Mouse (Mus musculus): ENCODE measurements around the gene Casd1. TPM values are rescaled to one million over a fixed set of nuclear protein-coding genes. Genes with fewer than 3 reads are reported as not detected.

Gene Casd1
- polyA plus RNA-seq, 1 experiment: 15.1 TPM

GRCm38 (mm10) chr6:4601297-4601931, 775 bp downstream of the Casd1 start:
- no peak for TF ChIP-seq EP300 (IDR thresholded peaks at IDR 0.05; ENCODE audit: insufficient read depth, low read depth, low read length)
- TF ChIP-seq POLR2A (IDR thresholded peaks at IDR 0.05; ENCODE audit: insufficient read depth, low read length): no peak
- TF ChIP-seq CTCF (IDR thresholded peaks at IDR 0.05; ENCODE audit: low read depth, low read length): no peak
- Histone ChIP-seq H3K9me3 (replicated peaks; ENCODE audit: control insufficient read depth, insufficient read depth, low read length, poor library complexity, severe bottlenecking) (no peaks in the 10 kb centered on the region), H3K4me3 (ENCODE audit: low read depth, low read length) (peak overlapping the region; percentile 60), H3K4me1 (ENCODE audit: control insufficient read depth, insufficient read depth, low read length) (no peaks in the 10 kb centered on the region), H3K9ac (ENCODE audit: low read depth, poor library complexity, severe bottlenecking) (peak overlapping the region; percentile 95), H3K27me3 (ENCODE audit: control insufficient read depth, insufficient read depth, low read length, poor library complexity, severe bottlenecking) (no peaks in the 10 kb centered on the region), H3K36me3 (ENCODE audit: control insufficient read depth, insufficient read depth, low read length, poor library complexity, severe bottlenecking) (no peaks in the 10 kb centered on the region), H3K27ac (ENCODE audit: insufficient read depth, low read length) (no peak overlapping the region)

GRCm38 (mm10) chr6:4602012-4602411, 1.4 kb downstream of the Casd1 start:
- no peaks in the 10 kb centered on the region for H3K36me3 ChIP-seq (ENCODE audit: control insufficient read depth, insufficient read depth, low read length, poor library complexity, severe bottlenecking)
- H3K9ac ChIP-seq (ENCODE audit: low read depth, poor library complexity, severe bottlenecking): peak overlapping the region; percentile 95; the same call in 1 of the 2 replicates
- H3K27me3 ChIP-seq (ENCODE audit: control insufficient read depth, insufficient read depth, low read length, poor library complexity, severe bottlenecking): no peaks in the 10 kb centered on the region
- no peak overlapping the region for H3K27ac ChIP-seq (ENCODE audit: insufficient read depth, low read length)
- no peak for TF ChIP-seq CTCF (IDR thresholded peaks at IDR 0.05; ENCODE audit: low read depth, low read length)
- no peak for TF ChIP-seq EP300 (IDR thresholded peaks at IDR 0.05; ENCODE audit: insufficient read depth, low read depth, low read length)
- no peak for TF ChIP-seq POLR2A (IDR thresholded peaks at IDR 0.05; ENCODE audit: insufficient read depth, low read length)
- no peak overlapping the region for H3K4me3 ChIP-seq (ENCODE audit: low read depth, low read length)
- H3K9me3 ChIP-seq (replicated peaks; ENCODE audit: control insufficient read depth, insufficient read depth, low read length, poor library complexity, severe bottlenecking): no peaks in the 10 kb centered on the region
- H3K4me1 ChIP-seq (ENCODE audit: control insufficient read depth, insufficient read depth, low read length): no peaks in the 10 kb centered on the region

GRCm38 (mm10) chr6:4606394-4606793, 5.8 kb downstream of the Casd1 start:
- no peak overlapping the region for H3K4me3 ChIP-seq (ENCODE audit: low read depth, low read length)
- TF ChIP-seq EP300 (IDR thresholded peaks at IDR 0.05; ENCODE audit: insufficient read depth, low read depth, low read length): no peak
- TF ChIP-seq CTCF (IDR thresholded peaks at IDR 0.05; ENCODE audit: low read depth, low read length): no peak
- TF ChIP-seq POLR2A (IDR thresholded peaks at IDR 0.05; ENCODE audit: insufficient read depth, low read length): no peak
- no peaks in the 10 kb centered on the region for H3K9me3 ChIP-seq (replicated peaks; ENCODE audit: control insufficient read depth, insufficient read depth, low read length, poor library complexity, severe bottlenecking)
- no peak overlapping the region for H3K27ac ChIP-seq (ENCODE audit: insufficient read depth, low read length)
- no peak overlapping the region for H3K9ac ChIP-seq (ENCODE audit: low read depth, poor library complexity, severe bottlenecking)
- no peaks in the 10 kb centered on the region for H3K4me1 ChIP-seq (ENCODE audit: control insufficient read depth, insufficient read depth, low read length)
- H3K36me3 ChIP-seq (ENCODE audit: control insufficient read depth, insufficient read depth, low read length, poor library complexity, severe bottlenecking): no peaks in the 10 kb centered on the region
- no peaks in the 10 kb centered on the region for H3K27me3 ChIP-seq (ENCODE audit: control insufficient read depth, insufficient read depth, low read length, poor library complexity, severe bottlenecking)

- TF ChIP-seq EP300 (IDR thresholded peaks at IDR 0.05; ENCODE audit: insufficient read depth, low read depth, low read length): no peak
- no peak for TF ChIP-seq POLR2A (IDR thresholded peaks at IDR 0.05; ENCODE audit: insufficient read depth, low read length)
- TF ChIP-seq CTCF (IDR thresholded peaks at IDR 0.05; ENCODE audit: low read depth, low read length): no peak
- no peak overlapping the region for H3K9ac ChIP-seq (ENCODE audit: low read depth, poor library complexity, severe bottlenecking)
- no peak overlapping the region for H3K27ac ChIP-seq (ENCODE audit: insufficient read depth, low read length)
- H3K27me3 ChIP-seq (ENCODE audit: control insufficient read depth, insufficient read depth, low read length, poor library complexity, severe bottlenecking): no peaks in the 10 kb centered on the region
- H3K4me3 ChIP-seq (ENCODE audit: low read depth, low read length): no peak overlapping the region
- no peaks in the 10 kb centered on the region for H3K9me3 ChIP-seq (replicated peaks; ENCODE audit: control insufficient read depth, insufficient read depth, low read length, poor library complexity, severe bottlenecking)
- H3K36me3 ChIP-seq (ENCODE audit: control insufficient read depth, insufficient read depth, low read length, poor library complexity, severe bottlenecking): no peaks in the 10 kb centered on the region
- no peaks in the 10 kb centered on the region for H3K4me1 ChIP-seq (ENCODE audit: control insufficient read depth, insufficient read depth, low read length)
Observed at GRCm38 (mm10) chr6:4610216-4610896, 9.7 kb downstream of the Casd1 start.

DNA sequence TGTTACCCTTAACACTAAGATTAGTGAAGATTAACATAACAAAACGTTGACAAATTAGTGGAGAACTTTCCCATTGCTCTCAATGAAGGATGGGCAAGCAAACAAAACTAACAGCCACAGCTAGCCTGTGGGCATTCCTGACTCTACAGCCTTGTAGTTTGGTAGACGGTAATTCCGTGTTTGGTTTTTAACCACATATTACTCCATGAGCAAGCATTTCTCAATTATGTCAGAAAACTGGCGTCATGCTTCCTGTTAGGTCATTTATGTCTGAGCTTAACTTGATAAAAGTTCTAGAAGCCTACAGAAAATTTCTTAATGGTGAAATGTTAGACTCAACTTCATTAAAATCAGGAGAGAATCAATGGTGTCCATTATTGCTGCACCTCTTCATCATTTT, 11.2 kb downstream of the Casd1 start:
- TF ChIP-seq EP300 (IDR thresholded peaks at IDR 0.05; ENCODE audit: insufficient read depth, low read depth, low read length): no peak
- H3K9ac ChIP-seq (ENCODE audit: low read depth, poor library complexity, severe bottlenecking): no peak overlapping the region
- no peaks in the 10 kb centered on the region for H3K27me3 ChIP-seq (ENCODE audit: control insufficient read depth, insufficient read depth, low read length, poor library complexity, severe bottlenecking)
- no peak overlapping the region for H3K27ac ChIP-seq (ENCODE audit: insufficient read depth, low read length)
- no peaks in the 10 kb centered on the region for H3K9me3 ChIP-seq (replicated peaks; ENCODE audit: control insufficient read depth, insufficient read depth, low read length, poor library complexity, severe bottlenecking)
- H3K4me3 ChIP-seq (ENCODE audit: low read depth, low read length): no peak overlapping the region
- no peaks in the 10 kb centered on the region for H3K36me3 ChIP-seq (ENCODE audit: control insufficient read depth, insufficient read depth, low read length, poor library complexity, severe bottlenecking)
- H3K4me1 ChIP-seq (ENCODE audit: control insufficient read depth, insufficient read depth, low read length): no peaks in the 10 kb centered on the region

DNA sequence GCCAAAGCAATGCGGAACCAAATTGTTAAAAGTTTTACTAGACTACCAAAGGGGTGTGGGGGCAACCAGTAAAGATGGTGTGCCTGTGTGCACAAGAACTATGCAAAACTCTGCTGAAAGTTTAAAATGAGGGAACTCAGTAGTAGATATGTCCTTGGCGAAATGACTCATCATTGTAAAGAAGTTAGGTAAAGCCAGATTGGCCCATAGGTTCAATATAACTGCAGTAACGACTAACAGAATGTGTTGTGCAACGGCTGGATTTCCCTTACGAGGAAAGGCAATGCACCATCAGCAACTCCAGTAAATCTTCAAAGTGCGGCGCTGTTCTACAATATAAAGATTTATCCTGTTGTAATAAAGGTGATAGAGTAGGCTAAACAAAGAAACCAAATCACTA, 11.8 kb downstream of the Casd1 start:
- TF ChIP-seq EP300 (IDR thresholded peaks at IDR 0.05; ENCODE audit: insufficient read depth, low read depth, low read length): no peak
- no peak for TF ChIP-seq CTCF (IDR thresholded peaks at IDR 0.05; ENCODE audit: low read depth, low read length)
- no peak for TF ChIP-seq POLR2A (IDR thresholded peaks at IDR 0.05; ENCODE audit: insufficient read depth, low read length)
- H3K9me3 ChIP-seq (replicated peaks; ENCODE audit: control insufficient read depth, insufficient read depth, low read length, poor library complexity, severe bottlenecking): no peaks in the 10 kb centered on the region
- H3K27ac ChIP-seq (ENCODE audit: insufficient read depth, low read length): no peak overlapping the region
- H3K4me1 ChIP-seq (ENCODE audit: control insufficient read depth, insufficient read depth, low read length): no peaks in the 10 kb centered on the region
- no peaks in the 10 kb centered on the region for H3K27me3 ChIP-seq (ENCODE audit: control insufficient read depth, insufficient read depth, low read length, poor library complexity, severe bottlenecking)
- no peak overlapping the region for H3K4me3 ChIP-seq (ENCODE audit: low read depth, low read length)
- H3K36me3 ChIP-seq (ENCODE audit: control insufficient read depth, insufficient read depth, low read length, poor library complexity, severe bottlenecking): no peaks in the 10 kb centered on the region
- H3K9ac ChIP-seq (ENCODE audit: low read depth, poor library complexity, severe bottlenecking): no peak overlapping the region
